Mouse (Mus musculus) heart, embryonic 14.5 days (tissue): Measurements from ENCODE around the gene Efcab1. TPM values are rescaled to one million over a fixed set of nuclear protein-coding genes. Genes with fewer than 3 reads are reported as not detected.

ENCODE experiments used
- ATAC-seq: fragments of 200-750 bp; cut with Nextera tagmentation; 2 replicates; pipeline ENCODE4 v1.8.0; 2017; ENCODE audit warnings: low read depth, moderate TSS enrichment; ENCODE audit not compliant: insufficient number of reproducible peaks, insufficient read depth, low FRiP score
- H3K27ac ChIP-seq, 2 experiments: fragments of 200-500 bp in 1 of 2; fragments of 300-500 bp in 1 of 2; sonication (generic) in 1 of 2; replicated peaks in 1 of 2; 2 replicates each; pipeline ENCODE4 v1.5.1; 2012 to 2014; ENCODE audit warnings: low read depth in 2 of 2, low read length in 2 of 2, control low read depth in 1 of 2, mild to moderate bottlenecking in 1 of 2, mixed read lengths in 1 of 2; ENCODE audit not compliant: control insufficient read depth in 1 of 2, insufficient read depth in 1 of 2
- H3K27me3 ChIP-seq: fragments of 300-500 bp; sonication (generic); 2 replicates; pipeline ENCODE4 v1.6.1; 2014; ENCODE audit warnings: mild to moderate bottlenecking, low read length, control low read depth; ENCODE audit not compliant: control insufficient read depth, insufficient read depth
- H3K36me3 ChIP-seq: fragments of 300-500 bp; sonication (generic); 2 replicates; pipeline ENCODE4 v1.6.1; 2014; ENCODE audit warnings: mild to moderate bottlenecking, control low read depth, low read length, mixed read lengths; ENCODE audit not compliant: control insufficient read depth, insufficient read depth
- H3K4me1 ChIP-seq, 2 experiments: fragments of 200-500 bp in 1 of 2; fragments of 300-500 bp in 1 of 2; sonication (generic) in 1 of 2; 2 replicates each; pipeline ENCODE4 v1.6.1; 2012 to 2014; ENCODE audit warnings: low read length in 2 of 2, control low read depth in 1 of 2, mixed read lengths in 1 of 2; ENCODE audit not compliant: control insufficient read depth in 2 of 2, insufficient read depth in 2 of 2
- H3K4me2 ChIP-seq: fragments of 300-500 bp; sonication (generic); 2 replicates; pipeline ENCODE4 v1.6.1; 2014; ENCODE audit warnings: mild to moderate bottlenecking, low read length
- H3K4me3 ChIP-seq, 2 experiments: fragments of 200-500 bp in 1 of 2; fragments of 300-500 bp in 1 of 2; sonication (generic) in 1 of 2; 2 replicates each; pipeline ENCODE4 v1.5.1; 2012 to 2014; ENCODE audit warnings: low read length in 2 of 2, mild to moderate bottlenecking in 2 of 2, control low read depth in 1 of 2, low read depth in 1 of 2, moderate library complexity in 1 of 2; ENCODE audit not compliant: control insufficient read depth in 1 of 2, insufficient read depth in 1 of 2
- H3K9ac ChIP-seq: fragments of 300-500 bp; sonication (generic); 2 replicates; pipeline ENCODE4 v1.6.1; 2014; ENCODE audit warnings: mild to moderate bottlenecking, low read length
- H3K9me3 ChIP-seq: fragments of 300-500 bp; sonication (generic); 2 replicates; pipeline ENCODE4 v1.6.1; 2016; ENCODE audit warnings: low read length, control low read depth; ENCODE audit not compliant: control insufficient read depth
- WGBS: fragments of 180-500 bp; shearing (Covaris S2); extraction: QIAGEN DNeasy Blood & Tissue Kit; methylation state at CpG from one replicate; pipeline ENCODE4 v1.1.7; 2014; 5-methylcytosine and 5-hydroxymethylcytosine counted together
- polyA plus RNA-seq: library from polyadenylated mRNA; unstranded; fragments of >200 nt; fragmentation: Nextera tagmentation; extraction: Ambion mirVana; gene quantifications from 2 replicates; pipeline ENCODE4 v1.2.1, GENCODE M21; 2014

The Efcab1 gene
- polyA plus RNA-seq, 1 experiment from 2014 or later: 1.4 TPM

DNA sequence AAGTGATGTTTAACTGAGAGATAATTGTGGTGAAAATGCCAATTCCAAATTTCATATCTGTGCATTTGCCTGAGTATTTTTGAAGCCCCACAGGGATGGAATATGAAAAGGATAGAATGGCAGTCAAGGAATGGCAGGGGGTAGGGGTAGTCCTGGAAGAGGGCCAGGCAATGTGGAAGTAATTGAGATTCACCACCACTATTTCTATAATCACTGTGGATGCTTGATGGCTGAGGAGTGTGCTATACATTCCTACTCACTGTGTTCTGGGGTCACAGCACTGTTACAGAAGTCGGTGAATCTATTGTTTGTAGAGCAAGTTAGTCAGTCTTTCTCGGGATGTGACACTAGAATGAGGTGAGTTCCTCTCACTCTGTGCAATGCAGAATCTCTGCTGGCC, 108.3 kb downstream of the Efcab1 start:
- H3K27me3 ChIP-seq: no peaks in the 10 kb centered on the region
- H3K4me3 ChIP-seq: no peak overlapping the region
- H3K36me3 ChIP-seq: no peaks in the 10 kb centered on the region
- no peak overlapping the region for H3K4me2 ChIP-seq
- H3K9me3 ChIP-seq: no peaks in the 10 kb centered on the region
- no peak overlapping the region for H3K27ac ChIP-seq
- no peaks in the 10 kb centered on the region for H3K4me1 ChIP-seq
- no peak overlapping the region for H3K9ac ChIP-seq
- no peak for ATAC-seq
- 79% methylated on average over 2 of the region's 2 CpGs for WGBS
